Mouse (Mus musculus) cerebellum, postnatal 36 days (tissue): ENCODE measurements around the gene Vwa8.
"Not testable (repeated sequence)": the region's sequence is repeated elsewhere in the genome, so short reads cannot be mapped to it uniquely, and the experiment has no call there.

Experiments used
- DNase-seq, 2 experiments: peaks; one replicate each; pipeline ENCODE4 v3.0.0; 2021 to 2022; ENCODE audit warnings: mixed read lengths in 2 of 2

Vwa8 gene

DNA sequence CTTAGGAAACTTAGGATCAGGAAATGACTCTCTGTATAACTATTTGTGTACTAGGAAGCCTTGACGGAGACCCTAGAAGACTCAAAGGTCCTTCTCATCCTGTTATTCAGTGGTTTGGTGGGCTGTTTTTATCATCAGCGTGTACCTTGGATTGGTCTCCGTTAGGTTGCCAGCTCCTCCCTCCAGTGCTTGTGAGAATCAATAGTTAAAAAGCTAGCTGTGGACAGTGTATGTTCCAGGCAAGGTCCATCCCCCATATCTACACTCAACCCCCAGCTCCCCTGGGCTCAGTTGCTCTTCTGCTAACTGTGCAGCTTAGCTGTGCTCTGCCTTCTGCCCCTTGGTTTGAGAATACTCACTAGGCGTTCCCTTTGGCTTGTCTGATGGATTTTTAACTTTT is 143.6 kb downstream of the Vwa8 start:
- no peak for DNase-seq

DNA sequence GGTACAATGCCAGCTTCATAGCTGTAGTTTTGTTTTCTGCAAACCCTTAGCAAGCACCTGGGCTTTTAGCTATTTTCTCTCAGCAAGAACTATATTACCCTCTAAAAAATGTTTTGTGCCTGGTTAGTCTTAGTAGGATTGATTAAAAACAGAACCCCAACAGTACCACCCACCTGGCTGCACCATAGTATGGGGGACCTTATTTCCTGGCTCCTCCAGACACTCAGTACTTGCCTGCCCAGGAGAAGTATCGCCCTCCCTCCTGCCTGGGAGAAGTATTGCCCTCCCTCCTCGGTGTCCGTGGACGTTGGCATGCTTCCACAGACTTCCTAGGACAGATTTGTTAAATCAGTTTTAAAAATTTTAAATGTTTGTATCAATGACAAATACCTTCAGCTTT is 144.7 kb downstream of the Vwa8 start:
- no peak for DNase-seq

DNA sequence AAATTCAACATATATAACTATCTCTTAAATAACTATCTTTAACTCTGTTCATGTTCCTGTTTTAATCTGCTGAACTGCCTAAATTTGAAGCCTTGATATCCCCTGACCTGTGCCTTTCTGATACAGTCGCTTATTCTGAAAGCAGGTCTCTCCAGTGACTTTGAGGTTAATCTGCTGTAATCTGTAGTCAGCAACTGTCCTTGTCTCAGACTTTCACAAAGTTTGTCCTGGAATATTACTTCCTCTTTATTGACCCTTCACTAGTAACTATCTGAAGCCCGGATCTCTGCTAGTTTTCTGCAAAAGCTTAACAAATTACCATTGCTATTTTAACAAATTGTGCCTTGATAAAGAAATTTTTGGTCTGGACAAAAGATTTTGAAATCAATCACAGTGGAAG is 147.5 kb downstream of the Vwa8 start:
- no peak for DNase-seq

GRCm38 (mm10) chr14:79003576-79003975 is 154.7 kb downstream of the Vwa8 start:
- peak; percentile 28 to 40 for DNase-seq

GRCm38 (mm10) chr14:79017710-79018109 is 168.9 kb downstream of the Vwa8 start:
- DNase-seq: not testable (repeated sequence)

DNA sequence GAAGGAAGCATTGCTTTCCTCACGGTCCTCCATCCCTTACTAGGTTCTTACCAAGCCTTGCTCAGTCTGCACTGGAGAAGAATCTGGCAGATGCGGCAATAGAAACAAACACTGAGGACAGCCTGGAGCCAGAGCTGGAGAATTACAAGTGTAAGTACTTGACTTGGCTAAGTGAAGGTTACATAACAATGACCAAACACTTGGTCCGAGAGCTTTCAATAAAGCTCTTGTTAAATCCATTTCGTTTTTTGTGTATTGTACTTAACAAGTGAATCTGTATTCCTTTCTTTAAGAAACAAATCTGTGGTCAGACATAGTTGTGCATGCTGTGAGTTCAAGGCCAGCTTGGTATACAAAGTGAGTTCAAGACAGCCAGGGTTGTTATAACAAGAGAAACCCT is 169.7 kb downstream of the Vwa8 start:
- no peak for DNase-seq

GRCm38 (mm10) chr14:79021725-79022124 is 172.9 kb downstream of the Vwa8 start:
- DNase-seq: no peak

DNA sequence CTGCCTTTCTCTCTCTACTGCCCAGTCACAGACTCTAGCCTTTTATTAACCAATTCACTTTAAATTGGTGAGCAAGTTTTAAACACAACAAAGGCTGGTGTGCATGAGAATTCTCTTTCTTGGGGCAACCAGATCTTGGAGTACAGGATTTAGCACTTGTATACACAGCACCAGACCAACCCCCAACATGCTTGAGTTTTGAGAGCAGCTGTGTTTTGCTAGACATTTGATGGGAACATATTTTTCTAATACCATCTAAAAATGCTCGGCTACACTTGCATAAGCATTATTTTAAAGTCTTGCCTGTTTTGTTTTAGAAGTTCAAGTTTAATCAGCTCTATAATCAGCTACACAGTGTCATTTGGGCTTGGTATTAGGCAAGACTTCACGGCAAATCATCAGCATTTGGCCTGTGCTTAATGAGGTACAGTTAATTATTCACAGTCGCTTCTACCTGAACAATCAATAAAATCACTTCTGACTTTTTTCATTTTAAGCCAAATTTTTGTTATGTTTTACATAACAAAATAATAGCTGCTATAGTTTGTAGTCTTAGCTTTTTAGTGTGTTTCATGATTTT is 180.2 kb downstream of the Vwa8 start:
- DNase-seq: no peak

DNA sequence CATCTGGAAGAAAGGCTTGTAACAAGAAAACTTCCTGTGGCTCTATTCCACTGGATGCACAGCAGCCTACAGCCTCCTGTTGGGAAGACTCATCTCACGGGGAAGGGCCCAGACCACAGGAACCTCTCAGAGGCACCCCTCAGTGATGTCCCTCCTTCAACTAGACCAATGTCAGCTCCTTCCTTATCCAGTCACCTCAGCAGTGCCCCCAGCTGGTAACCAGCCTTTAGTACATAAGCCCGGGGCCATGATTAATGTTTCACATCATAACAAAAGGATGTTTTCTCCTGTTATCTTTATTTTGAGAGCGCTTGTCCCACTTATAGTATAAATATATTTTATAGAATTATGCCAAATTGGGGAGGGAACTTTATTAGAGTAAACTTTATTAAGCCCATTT is 181.9 kb downstream of the Vwa8 start:
- DNase-seq: no peak

DNA sequence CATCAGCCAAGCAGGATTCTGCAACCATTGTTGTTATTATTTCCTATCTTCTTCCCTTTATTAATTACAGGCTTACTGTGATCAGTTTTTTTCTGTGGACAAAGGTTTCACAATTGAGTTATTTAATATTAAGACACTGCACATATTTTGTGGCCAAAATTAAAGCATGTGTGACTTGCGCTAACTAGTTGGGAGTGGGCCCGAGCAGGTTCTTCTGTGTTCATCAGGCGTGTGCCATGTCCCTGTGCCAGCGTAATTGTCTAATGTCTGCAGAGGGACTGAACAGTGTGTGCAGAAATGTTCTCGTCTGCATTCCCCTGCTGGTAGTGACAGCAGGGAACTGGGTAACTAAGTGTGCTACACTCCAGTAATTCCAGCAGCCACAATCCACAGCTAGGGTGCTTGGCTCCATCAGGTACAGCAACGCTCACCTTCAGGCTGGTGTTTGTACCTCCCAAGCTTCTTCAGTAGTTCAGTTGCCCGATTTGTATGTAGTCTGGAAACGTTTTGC is 182.4 kb downstream of the Vwa8 start:
- no peak for DNase-seq

DNA sequence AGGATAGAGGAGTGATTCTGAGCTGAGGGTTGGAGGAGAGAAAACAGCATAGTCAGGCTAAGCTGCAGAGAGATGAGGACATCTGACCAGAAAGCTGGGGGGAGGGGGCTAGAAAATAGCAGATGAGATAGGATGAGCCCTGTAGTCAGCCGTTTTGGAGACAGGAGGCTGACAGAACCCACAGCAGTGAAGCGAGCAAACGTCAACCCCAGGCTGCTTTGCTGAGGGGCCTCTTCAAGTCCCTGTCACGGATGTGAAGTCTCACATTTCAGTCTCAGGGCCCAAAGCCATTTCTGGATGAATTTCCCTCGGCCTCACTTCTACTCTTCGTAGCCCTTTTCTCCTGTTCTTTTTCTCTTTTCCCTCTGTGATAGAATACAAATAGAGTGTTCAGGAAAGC is 184.5 kb downstream of the Vwa8 start:
- DNase-seq: no peak

DNA sequence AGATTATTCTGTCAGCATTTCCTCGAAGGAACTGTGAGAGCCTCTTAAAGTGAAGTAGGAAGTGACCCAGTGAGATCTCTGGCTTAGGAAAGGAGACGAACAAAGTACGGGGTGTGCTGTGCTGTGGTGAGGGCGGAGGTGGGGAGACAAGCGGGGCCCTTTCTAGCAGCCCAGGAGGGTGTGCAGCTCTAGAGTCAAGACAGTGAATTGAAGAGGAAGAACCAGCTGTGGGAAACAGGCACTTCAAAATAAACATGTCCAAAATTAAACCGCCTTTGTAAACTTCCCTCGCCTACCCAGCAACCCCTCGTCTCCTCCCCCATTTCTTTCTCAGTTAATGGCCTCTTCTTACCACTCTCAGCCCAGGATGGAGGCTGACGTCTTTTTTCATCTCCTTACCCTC is 185.7 kb downstream of the Vwa8 start:
- no peak for DNase-seq

GRCm38 (mm10) chr14:79035575-79035974 is 186.7 kb downstream of the Vwa8 start:
- no peak for DNase-seq

DNA sequence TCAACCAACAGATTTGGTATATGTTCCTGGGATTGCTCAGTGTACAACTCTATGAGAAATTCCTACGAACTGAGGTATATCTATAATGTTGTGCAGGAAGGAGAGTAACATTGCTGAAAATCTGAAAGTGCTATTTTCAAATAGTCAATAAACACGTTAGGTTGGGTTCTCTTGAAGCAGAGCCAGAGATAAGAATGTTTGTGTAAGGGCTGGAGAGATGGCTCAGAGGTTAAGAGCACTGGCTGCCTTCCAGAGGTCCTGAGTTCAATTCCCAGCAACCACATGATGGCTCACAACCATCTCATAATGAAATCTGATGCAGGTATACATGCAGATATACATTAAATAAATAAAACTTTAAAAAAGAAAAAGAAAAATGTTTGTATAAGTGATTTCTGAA is 198.3 kb downstream of the Vwa8 start:
- no peak for DNase-seq

GRCm38 (mm10) chr14:79047956-79048355 is 199.1 kb downstream of the Vwa8 start:
- DNase-seq: no peak

DNA sequence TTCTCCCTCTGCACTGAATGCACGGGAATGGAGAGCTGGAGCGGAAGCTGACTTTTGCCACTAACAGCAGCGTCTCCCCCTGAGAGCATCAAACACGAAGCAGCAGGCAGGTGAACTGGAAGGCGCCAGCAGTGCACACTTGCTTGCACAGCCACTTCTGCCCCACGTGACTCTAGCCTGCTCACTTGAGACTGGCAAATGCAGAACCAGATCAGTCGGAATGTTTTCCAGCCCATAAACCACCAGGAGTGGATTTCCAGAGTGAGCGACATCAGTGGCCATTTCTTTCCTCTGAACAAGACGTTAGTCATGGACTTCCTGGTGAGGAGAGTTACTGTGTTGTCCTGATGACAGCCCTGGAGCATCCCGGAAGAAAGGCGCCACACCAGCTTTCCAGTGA is 200.7 kb downstream of the Vwa8 start:
- DNase-seq: no peak

DNA sequence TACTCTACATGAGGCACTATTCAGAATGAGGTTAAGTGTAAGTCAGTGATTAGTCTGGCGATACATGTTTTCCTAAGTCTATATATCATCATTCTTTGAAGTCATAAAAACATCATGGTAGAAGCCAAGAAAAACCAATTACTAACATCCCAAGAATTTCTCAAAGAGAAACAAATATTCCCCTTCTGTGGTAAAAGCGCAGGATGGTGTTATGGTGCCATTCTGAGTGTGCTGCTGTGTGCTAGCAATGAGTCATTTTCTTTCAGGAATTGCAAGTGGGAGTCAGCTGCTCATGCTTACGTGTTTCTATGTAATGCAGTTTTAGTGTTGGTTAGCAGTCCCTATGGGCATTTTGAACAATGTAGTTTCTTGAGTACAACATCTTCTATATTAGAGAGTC is 216.8 kb downstream of the Vwa8 start:
- no peak for DNase-seq

DNA sequence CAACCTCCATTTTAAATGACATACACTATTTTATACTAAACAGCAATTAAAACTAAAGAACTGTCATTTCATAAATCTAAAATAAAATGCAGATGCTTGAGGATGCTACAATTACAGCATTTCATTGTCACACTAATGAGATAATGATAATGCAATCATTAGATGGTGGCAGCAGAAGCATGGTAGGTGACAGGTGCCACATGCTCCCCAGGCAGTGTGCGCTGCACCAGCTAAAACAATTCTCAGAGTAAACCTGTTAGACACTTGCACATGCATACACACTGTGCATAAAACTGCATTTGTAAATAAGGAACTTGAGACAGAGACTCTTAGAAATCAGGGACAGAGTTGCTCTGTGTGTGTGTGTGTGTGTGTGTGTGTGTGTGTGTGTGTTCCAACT is 220.7 kb downstream of the Vwa8 start:
- no peak for DNase-seq

- no peak for DNase-seq
Observed at GRCm38 (mm10) chr14:79074786-79075185, 225.9 kb downstream of the Vwa8 start.

DNA sequence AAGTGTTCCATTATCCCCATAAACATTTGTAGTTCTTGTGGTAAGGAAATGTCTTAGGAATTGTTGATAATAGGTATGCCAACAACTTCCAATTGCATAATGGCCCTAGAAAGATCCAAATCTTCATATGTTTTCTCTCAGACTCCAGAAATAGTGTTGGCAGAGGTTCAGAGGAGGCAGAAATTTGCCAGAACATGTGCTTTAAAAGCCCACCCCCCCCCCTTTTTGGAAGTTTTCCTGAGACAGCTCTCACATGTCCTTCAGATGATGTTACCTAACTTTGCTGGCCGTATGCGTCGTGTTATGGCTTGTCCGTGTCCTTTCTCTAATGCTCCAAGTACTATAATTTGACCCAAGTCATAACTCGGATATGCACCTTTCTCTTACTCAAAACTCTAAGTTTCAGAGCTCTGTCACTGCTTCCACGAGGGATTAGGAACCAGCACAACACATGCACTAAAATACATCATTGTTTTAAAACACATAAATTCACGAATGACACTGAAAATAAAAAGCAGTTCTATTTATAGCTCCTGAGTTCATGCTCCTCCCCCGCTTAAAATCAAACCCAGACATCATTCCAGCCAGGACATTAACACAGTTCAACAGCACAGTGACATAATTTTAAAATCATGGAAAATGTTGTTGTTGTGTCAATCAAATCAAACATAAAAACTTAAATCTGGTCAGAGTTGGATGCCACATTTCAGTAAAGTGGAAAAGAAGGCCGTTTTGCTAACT is 227.9 kb downstream of the Vwa8 start:
- no peak for DNase-seq

DNA sequence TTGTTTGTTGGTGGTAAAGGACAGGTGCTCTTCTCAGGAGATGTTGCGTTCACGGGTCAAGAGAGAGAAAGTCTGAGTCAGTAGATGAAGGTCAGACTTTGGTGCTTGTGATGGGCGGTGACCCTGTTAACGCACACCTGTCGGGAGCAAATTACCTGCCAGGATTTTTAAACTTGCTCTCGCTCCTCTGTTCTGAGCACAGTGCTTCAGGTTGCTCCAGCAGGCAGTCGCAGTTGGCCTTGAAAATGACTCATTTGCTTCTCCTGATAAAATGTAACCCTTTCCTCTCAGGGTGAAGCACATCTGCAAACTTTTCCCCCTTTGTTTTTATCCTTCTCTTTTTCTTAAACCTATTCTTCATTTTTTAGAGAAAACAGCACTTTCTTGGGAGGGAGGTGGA is 234.7 kb downstream of the Vwa8 start:
- DNase-seq: no peak

DNA sequence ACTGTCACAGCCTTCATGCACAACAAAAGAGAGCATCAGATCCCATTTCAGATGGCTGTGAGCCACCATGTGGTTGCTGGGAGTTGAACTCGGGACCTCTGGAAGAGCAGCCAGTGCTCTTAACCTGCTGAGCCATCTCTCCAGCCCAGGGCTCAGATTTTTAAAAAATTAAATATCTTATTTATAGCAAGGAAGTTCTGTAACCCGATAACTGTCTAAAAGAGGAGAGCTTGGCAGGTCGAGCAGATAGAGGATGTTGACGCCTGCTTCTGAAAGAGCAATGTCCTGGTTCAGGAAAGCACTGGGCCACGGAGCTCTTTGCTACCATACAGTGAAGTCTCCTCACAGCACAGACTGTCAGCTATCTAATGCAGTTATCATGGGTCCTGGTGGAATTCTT is 237.2 kb downstream of the Vwa8 start:
- DNase-seq: no peak

DNA sequence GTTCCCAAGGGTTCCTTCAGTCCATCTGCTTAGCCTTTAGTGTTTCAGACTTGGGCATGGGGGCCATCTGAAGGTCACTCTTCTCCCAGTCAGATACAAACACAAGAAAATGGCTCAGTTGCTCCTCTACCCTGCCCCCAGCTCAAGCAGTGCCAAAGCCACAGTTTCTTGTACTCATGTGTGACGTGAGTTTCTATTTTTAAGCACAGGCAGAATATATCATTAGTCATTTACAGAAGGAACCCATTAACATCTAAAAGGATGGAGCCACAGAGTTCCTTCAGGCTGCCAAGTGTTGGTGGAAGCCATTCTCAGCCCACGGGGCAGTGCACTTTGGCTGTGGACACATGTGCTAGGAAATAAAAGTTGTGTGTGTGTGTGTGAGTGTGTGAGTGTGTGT is 240.6 kb downstream of the Vwa8 start:
- no peak for DNase-seq

- no peak for DNase-seq
Observed at GRCm38 (mm10) chr14:79097181-79097580, 248.3 kb downstream of the Vwa8 start.
